Mouse (Mus musculus) heart, postnatal 4 days (tissue): ENCODE measurements around the gene Cbx2. TPM values are rescaled to one million over a fixed set of nuclear protein-coding genes. Genes with fewer than 3 reads are reported as not detected.
A peak's percentile ranks its signal among the peaks of the same experiment; 100 is the strongest.

ENCODE experiments used
- DNase-seq: peaks from one replicate; pipeline ENCODE4 v3.0.0; 2021
- total RNA-seq, 2 experiments: library from RNA; stranded (reverse); gene quantifications; 2 replicates each; pipeline ENCODE4 v1.2.3; 2021

Cbx2 gene
- total RNA-seq, 2 experiments from 2014 or later = 7.6 to 7.8 TPM

DNA sequence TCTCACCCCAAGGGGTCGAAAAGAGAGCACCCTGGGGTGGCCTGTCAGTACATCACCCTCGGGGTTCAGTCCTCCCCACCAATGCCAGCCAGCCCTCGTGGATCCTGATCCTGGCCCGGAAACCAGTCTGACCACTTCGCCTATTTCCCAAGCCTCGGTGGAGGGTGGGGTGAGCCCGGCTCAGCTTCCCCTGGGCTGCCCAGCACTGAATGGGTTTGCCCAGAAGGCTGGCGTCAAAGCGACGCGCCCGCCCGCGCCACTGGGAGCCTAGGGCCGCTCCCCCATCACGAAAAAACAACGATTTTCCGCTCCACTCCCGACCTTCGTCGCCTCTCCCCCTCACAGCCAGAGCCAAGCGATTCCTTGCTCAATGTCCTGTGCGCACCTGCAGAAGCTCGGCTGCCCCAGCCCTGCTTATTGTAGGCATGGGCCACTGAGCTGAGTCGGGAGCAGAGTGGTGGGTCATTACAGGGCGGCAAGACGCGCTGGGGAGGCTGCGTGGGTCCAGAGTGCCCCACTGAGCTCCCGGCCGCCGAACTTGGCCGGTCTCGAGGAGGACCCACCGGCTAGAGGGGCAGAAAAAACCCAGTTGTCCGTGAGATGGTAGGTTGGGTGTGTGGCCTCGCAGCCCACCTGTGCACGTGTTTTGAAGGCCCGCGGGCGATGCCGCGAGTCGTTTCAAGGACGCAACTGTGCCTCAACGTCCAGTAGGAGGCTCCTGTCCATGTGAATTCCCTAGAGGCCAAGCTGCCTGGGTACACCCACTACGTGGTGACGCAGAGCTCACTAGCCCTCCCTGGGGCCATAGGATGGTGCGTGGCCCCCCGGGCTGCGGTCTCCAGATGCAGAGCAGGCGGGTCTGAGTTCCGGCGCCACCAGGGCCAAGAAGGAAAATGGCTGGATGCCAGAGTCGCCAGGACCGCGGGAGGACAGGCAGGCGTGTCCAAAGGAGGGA is 35.6 kb downstream of the Cbx2 start:
- no peak for DNase-seq

DNA sequence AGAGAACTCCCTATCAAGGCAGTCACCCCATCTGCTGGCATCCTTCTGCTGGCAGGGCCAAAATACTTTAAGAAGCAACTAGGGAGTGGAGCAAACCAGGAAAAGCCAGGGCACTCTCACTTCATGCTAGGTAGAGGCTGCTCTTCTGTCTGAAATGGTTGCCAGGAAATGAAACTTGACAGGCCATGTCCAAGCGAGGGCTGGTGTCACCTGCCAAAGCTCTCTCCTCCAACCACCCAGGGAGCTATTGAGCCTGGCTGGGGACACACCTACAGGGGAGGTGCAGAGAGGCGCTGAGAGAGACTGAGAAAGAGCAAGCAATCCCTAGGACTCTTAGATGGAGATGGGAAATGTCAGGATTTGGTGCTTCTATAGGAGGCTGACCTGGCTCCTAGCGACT is 36.5 kb downstream of the Cbx2 start:
- no peak for DNase-seq

DNA sequence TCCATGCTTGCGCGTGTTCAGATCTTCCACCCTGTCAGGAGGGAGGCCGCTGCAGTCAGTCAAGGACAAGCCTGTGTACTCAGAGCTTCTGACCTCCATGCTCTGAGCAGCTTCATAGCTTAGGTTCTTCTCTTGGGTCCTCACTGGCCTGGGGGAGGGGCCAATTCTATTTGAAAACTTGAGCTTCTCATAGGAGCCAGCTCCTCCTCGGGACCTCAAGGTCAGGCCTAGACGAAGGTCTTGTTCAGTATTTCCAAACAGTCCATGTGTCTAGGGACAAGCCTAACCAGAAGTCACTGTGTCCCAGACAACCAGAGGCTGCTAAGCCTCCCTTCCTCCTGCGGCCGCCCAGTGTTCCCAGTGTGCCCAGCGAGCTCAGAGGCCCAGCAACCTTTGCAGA is 44.1 kb downstream of the Cbx2 start:
- no peak for DNase-seq

DNA sequence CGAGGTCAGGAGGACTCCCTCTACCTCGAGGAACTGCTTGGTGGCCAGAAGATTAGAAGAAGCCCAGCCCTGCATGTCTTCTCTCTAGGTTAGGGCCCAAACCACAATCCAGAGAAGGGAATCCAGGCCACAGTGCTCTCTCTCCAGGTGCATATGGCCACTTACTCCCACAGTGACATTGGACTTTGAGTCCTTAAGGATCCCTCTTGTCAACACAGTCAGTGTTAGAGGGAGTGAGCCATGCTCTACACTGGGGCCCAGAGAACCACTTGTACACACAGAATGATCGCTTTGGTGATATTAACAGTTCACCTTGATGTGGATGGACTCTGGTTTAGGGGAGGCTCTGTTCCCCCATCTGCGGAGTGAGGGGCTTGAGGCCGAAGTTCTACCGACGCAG is 49.5 kb downstream of the Cbx2 start:
- DNase-seq = no peak

DNA sequence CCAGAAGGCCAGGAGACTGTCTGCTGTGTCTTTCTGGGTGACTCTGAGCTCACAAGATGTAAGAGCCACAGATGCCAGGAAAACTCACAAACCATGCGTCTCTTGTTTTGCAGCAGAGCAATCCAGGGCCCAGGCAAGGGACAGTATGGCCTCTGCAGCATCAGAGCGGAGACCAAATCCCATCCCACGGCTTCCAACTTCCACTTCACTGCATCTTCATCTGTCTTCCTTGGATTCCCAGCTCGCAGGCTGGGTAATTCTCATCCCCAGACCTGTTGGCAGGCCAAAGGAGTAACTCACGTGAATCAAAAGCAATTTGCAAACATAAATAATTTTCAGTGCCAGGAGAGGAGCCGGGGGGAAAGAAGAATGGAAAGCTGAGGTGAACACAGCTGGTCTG is 50.2 kb downstream of the Cbx2 start:
- DNase-seq = no peak

DNA sequence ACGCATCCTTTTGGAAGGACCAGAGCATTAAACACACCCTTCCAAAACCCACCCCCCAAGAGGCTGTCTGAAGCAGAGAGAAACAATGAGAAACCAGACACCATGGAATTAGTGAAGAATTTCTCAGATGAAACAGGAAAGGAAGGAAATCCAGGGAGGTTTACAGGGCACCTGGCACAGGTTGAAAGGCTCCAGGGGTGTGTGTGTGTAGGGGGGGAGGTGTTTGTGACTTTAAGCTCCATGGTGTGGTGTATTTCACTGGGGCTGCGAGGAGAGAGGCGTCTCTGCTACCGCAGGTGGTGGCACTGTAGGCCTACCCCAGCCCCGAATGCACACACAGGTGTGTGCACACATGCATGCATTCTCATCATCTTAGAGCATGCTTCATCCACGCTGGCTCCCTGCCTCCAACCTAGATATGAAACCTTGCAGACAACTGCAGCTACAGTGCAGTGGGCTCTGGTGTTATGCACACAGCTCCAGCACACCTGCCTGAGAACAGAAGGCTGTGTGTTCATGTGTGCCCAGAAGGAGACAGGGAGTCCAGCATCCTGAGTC is 51.2 kb downstream of the Cbx2 start:
- no peak for DNase-seq

DNA sequence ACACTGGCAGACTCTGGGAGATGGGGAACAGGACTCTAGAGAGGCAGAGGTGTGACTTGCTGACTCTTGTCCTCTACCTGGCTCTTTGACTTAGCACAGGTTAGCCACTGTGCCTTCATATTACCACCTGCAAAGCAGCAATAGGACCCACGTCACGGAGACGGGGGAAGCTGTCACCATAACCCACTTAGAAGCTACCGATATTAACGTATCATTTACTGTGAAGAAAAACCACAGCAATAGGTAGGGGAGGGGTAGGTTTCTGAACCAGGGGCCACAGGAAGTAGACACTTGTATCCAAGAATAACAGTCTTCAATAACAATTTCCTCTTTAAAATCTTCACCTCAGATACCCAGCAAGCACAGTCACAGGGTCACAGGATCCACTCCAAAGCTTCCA is 53.0 kb downstream of the Cbx2 start:
- DNase-seq = no peak

DNA sequence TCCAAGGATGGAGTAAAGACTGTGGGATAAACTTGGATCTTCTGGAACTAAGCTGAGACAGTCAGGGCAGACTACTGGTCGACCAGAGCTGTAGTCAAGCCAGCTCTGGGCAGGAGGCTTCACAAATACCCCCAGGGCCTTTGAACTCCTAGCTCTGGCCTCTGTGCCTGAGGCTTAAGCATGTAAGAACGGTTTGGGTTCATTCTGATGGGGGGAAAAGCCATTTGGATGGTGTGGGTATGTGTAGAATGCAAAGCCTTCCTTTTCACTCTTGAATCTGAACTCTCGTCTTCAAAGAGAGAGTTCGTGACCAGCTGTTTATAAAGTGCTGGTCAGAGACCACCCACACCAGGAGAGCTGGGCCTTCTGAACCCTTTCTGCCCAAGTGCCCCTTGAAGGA is 55.0 kb downstream of the Cbx2 start:
- no peak for DNase-seq

DNA sequence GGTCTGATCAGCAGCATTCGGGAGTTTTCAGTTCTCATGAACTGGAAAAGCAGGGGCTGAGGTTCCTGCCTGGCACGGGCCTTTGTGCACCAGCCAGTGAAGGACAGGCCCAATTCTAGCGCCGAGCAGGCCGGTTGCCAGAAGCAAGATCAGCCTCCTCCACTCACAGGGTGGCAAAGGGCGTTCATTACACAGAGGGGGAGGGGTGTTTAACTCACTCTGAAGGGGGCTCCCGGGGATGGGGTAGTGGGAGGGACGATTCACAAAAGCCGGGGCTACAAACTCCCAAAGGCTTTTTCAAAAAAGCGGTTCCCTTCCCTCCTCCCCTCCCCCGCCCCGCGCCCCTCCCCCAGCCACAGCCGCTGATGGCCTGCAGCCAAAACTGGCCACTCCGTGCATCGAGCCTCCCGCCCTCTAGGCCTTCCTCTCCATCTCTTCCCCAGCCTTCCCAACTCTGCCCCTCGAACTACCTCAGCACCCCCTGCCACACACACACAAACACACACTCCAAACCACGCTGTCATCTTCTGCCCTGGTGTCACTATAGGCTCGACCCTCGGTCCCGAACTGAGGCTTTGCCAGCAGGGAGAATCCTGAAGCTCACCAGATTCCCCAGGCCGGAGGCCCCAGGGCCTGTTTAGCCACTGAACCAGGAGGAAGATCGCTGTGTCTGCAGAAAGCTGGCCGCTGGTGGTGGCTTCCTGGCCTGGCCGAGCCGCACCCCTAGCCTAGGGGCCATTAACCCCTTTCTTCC is 56.1 kb downstream of the Cbx2 start:
- DNase-seq = peak; percentile 80

DNA sequence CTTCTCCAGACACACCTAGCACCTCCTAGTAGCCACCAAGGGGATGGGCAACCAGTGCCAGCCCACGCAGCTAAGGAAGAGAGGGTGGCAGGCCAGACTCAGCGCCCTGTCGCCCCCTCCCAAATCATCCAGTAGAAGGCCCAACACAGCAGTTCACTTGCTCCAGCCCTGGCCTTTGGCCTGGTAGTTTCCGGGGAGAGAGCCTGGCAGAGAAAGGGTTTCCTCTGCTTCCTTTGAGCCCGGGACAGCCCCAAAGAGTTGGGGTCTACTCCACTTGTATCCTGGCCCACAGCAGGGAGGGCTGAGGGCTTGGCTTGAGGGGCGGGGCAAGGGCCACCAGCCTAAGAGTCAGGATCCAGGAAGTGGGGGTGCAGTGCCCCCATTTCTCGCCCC is 56.7 kb downstream of the Cbx2 start:
- DNase-seq = no peak

DNA sequence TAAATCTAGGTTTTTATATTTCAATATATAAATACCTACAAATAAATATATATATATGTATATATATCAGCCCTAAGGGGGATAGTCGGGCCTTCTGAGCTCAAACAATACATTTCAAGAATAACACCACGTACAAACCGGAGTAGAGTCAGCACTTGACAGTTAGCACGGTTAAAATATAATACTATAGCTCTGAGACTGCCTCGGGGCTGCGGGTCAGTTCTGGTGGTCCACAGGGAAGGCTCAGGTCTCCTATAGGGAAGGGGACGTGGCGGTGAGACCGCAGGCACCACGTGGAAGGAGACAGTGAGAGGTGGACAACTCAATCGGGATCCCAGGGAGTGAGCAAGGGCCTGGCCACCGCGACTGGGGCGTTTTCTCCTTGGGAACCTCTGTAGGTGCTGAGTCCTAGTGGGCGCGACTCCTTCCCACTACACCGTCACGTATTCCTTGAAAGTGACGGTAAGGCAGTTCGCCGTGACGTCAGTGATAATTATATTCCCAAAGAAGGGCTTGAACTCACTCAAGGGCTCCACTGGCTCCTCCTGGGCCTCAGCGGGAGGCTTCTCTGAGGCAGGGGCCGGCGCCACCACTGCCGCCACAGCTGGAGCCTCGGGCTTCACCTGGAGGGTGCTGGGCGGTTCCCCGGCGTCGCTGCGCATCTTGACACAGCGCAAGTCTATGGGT is 57.8 kb downstream of the Cbx2 start:
- DNase-seq = no peak

Other genes starting within 250 kb of the Cbx2 start
- gene Rbfox3, start 111.4 kb upstream of the Cbx2 start, total RNA-seq = under 1 TPM; 0.09 to 0.12 TPM
- gene Enpp7, start 34.8 kb upstream of the Cbx2 start, total RNA-seq = not detected
- 1 to 10 TPM; 5.6 to 5.7 TPM for gene Cbx8, start 18.0 kb downstream of the Cbx2 start, total RNA-seq
- 10 to 100 TPM; 30.5 to 34.9 TPM for gene Cbx4, start 63.3 kb downstream of the Cbx2 start, total RNA-seq
- gene Tbc1d16, start 205.5 kb downstream of the Cbx2 start, total RNA-seq = 10 to 100 TPM; 60.5 to 63.4 TPM
- 1 to 10 TPM in 1 of 2 experiments, under 1 TPM in 1; 0.27 to 1.4 TPM for gene Ccdc40, start 205.6 kb downstream of the Cbx2 start, total RNA-seq
- gene Gaa, start 244.9 kb downstream of the Cbx2 start, total RNA-seq = 10 to 100 TPM; 52.1 to 53.2 TPM